Mouse (Mus musculus) C2C12 (cell line): Measurements from ENCODE around the gene Gata1. TPM values are rescaled to one million over a fixed set of nuclear protein-coding genes. Genes with fewer than 3 reads are reported as not detected.
"Not testable (repeated sequence)": the region's sequence is repeated elsewhere in the genome, so short reads cannot be mapped to it uniquely, and the experiment has no call there.

ENCODE experiments used
- H3K27me3 ChIP-seq: one replicate; pipeline ENCODE4 v1.6.1; 2011; ENCODE audit not compliant: control insufficient read depth, insufficient read depth, insufficient read length
- H3K36me3 ChIP-seq: one replicate; pipeline ENCODE4 v1.6.1; 2011; ENCODE audit not compliant: control insufficient read depth, insufficient read depth
- H3K4me3 ChIP-seq: one replicate; pipeline ENCODE4 v1.5.1; 2011; ENCODE audit warnings: mild to moderate bottlenecking, control low read depth; ENCODE audit not compliant: poor library complexity, insufficient read depth, severe bottlenecking
- H3K79me2 ChIP-seq: one replicate; pipeline ENCODE4 v1.6.1; 2011; ENCODE audit not compliant: control insufficient read depth, insufficient read depth
- H3K79me3 ChIP-seq: one replicate; pipeline ENCODE4 v1.6.1; 2011; ENCODE audit warnings: low read depth, control low read depth
- H3ac ChIP-seq: one replicate; pipeline ENCODE3; 2011; ENCODE audit warnings: low read depth; ENCODE audit not compliant: control insufficient read depth, insufficient read length
- CEBPB ChIP-seq: IDR thresholded peaks from one replicate; pipeline ENCODE4 v1.6.1; 2011; ENCODE audit warnings: low read depth, mild to moderate bottlenecking, control low read depth, moderate library complexity
- CTCF ChIP-seq: IDR thresholded peaks from one replicate; pipeline ENCODE4 v1.5.1; 2011; ENCODE audit not compliant: control insufficient read depth, insufficient read depth, insufficient read length
- FOSL1 ChIP-seq: IDR thresholded peaks from one replicate; pipeline ENCODE4 v1.8.0; 2011; ENCODE audit warnings: mild to moderate bottlenecking, low read length; ENCODE audit not compliant: poor library complexity, insufficient read depth, severe bottlenecking
- MAX ChIP-seq: IDR thresholded peaks from one replicate; pipeline ENCODE4 v1.6.1; 2011; ENCODE audit warnings: mild to moderate bottlenecking, control low read depth
- MYOD1 ChIP-seq: IDR thresholded peaks from one replicate; pipeline ENCODE4 v1.6.1; 2011; ENCODE audit warnings: low read depth; ENCODE audit not compliant: control insufficient read depth, insufficient read length
- MYOG ChIP-seq: IDR thresholded peaks from one replicate; pipeline ENCODE4 v1.6.1; 2011; ENCODE audit not compliant: control insufficient read depth, insufficient read length; ENCODE audit errors: extremely low read depth
- USF1 ChIP-seq: IDR thresholded peaks from one replicate; pipeline ENCODE4 v1.6.1; 2011; ENCODE audit warnings: low read depth, mild to moderate bottlenecking, control low read depth, moderate library complexity
- polyA plus RNA-seq: library from polyadenylated mRNA; unstranded; fragments of >200 nt; fragmentation: generic; extraction: Trizol; gene quantifications from one replicate; pipeline ENCODE4 v1.2.1, GENCODE M21; 2012; ENCODE audit warnings: missing spikeins

Gene Gata1
- polyA plus RNA-seq, 1 experiment = 0.02 TPM

GRCm38 (mm10) chrX:8017142-8017541, 39.3 kb upstream of the Gata1 start:
- Histone ChIP-seq H3K79me3 (no peaks in the 10 kb centered on the region), H3ac (no peak overlapping the region), H3K4me3 (no peak overlapping the region), H3K79me2 (no peaks in the 10 kb centered on the region), H3K27me3 (no peaks in the 10 kb centered on the region), H3K36me3 (no peaks in the 10 kb centered on the region)
- no peak for TF ChIP-seq USF1
- peak; percentile 1 for TF ChIP-seq CTCF
- TF ChIP-seq MYOD1 = no peak

- not testable (repeated sequence) for H3K36me3 ChIP-seq, H3K79me3 ChIP-seq, H3ac ChIP-seq, H3K79me2 ChIP-seq, H3K4me3 ChIP-seq, H3K27me3 ChIP-seq
Measured at GRCm38 (mm10) chrX:8015675-8016074, 37.8 kb upstream of the Gata1 start.

- H3K4me3 ChIP-seq = no peak overlapping the region
- no peak for TF ChIP-seq CTCF
- no peak for TF ChIP-seq MYOD1
- no peak for TF ChIP-seq USF1
- no peak for TF ChIP-seq MYOG
- TF ChIP-seq CEBPB = no peak
- TF ChIP-seq MAX = no peak
- TF ChIP-seq FOSL1 = no peak
- H3K36me3 ChIP-seq = no peaks in the 10 kb centered on the region
- no peaks in the 10 kb centered on the region for H3K79me3 ChIP-seq
- H3K79me2 ChIP-seq = no peaks in the 10 kb centered on the region
- no peaks in the 10 kb centered on the region for H3K27me3 ChIP-seq
- H3ac ChIP-seq = no peak overlapping the region
Measured at GRCm38 (mm10) chrX:8013569-8014314, 35.9 kb upstream of the Gata1 start.

GRCm38 (mm10) chrX:8013157-8013556, 35.3 kb upstream of the Gata1 start:
- TF ChIP-seq MAX = no peak
- no peak for TF ChIP-seq CEBPB
- no peak for TF ChIP-seq FOSL1
- H3K79me3 ChIP-seq = no peaks in the 10 kb centered on the region
- no peak overlapping the region for H3K4me3 ChIP-seq
- H3ac ChIP-seq = no peak overlapping the region
- no peaks in the 10 kb centered on the region for H3K79me2 ChIP-seq
- H3K36me3 ChIP-seq = no peaks in the 10 kb centered on the region
- H3K27me3 ChIP-seq = no peaks in the 10 kb centered on the region

- H3K27me3 ChIP-seq, H3K36me3 ChIP-seq, H3K4me3 ChIP-seq, H3K79me3 ChIP-seq, H3ac ChIP-seq, H3K79me2 ChIP-seq: not testable (repeated sequence)
Measured at GRCm38 (mm10) chrX:8009356-8009755, 31.5 kb upstream of the Gata1 start.

GRCm38 (mm10) chrX:8008543-8008942, 30.7 kb upstream of the Gata1 start:
- Histone ChIP-seq H3K27me3 (no peaks in the 10 kb centered on the region), H3K36me3 (no peaks in the 10 kb centered on the region), H3K79me2 (no peaks in the 10 kb centered on the region), H3K79me3 (no peaks in the 10 kb centered on the region), H3ac (no peak overlapping the region), H3K4me3 (no peak overlapping the region)
- TF ChIP-seq MYOD1 = no peak
- TF ChIP-seq MYOG = no peak
- no peak for TF ChIP-seq CTCF
- no peak for TF ChIP-seq USF1
- TF ChIP-seq CEBPB = no peak
- no peak for TF ChIP-seq FOSL1
- TF ChIP-seq MAX = no peak

- Histone ChIP-seq H3K79me3 (no peaks in the 10 kb centered on the region), H3K27me3 (no peaks in the 10 kb centered on the region), H3K4me3 (no peak overlapping the region), H3K79me2 (no peaks in the 10 kb centered on the region), H3ac (no peak overlapping the region), H3K36me3 (no peaks in the 10 kb centered on the region)
- TF ChIP-seq FOSL1 (no peak), USF1 (peak; percentile 36)
Measured at GRCm38 (mm10) chrX:8002971-8003370, 25.1 kb upstream of the Gata1 start.
